Mouse (Mus musculus): ENCODE data around the gene Arhgef10l. TPM values are rescaled to one million over a fixed set of nuclear protein-coding genes. Genes with fewer than 3 reads are reported as not detected.

Gene Arhgef10l
- polyA plus RNA-seq, 1 experiment from 2014 or later = 15.3 TPM

DNA sequence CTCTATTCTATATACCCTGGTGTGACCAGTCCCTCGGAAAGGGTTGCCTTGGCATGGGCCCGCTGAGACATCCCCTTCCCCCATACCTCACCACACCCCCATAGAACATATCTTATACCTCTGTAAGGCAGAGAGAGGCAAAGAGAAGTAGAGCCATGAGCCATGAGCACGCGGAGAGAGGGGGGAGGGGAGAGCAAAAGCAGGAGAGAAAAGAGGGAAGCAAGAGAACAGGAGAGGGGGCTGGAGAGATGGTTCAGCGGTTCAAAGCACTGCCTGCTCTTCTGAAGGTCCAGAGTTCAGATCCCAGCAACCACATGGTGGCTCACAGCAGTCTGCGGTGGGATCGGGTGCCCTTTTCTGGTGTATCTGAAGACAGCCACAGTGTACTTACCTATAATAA, 25.7 kb upstream of the Arhgef10l start:
- whole genome bisulfite sequencing = 70% methylated on average over 7 of the region's 7 CpGs
- no peak for ATAC-seq (replicated peaks; ENCODE audit: insufficient number of reproducible peaks, insufficient read depth, low FRiP score, low read depth)

GRCm38 (mm10) chr4:140689873-140690655, 24.3 kb upstream of the Arhgef10l start:
- Histone ChIP-seq H3K4me2 (no peak overlapping the region), H3K27me3 (no peaks in the 10 kb centered on the region), H3K27ac (no peak overlapping the region)

More for the DNA sequence above, 25.7 kb upstream of the Arhgef10l start:
- no peak overlapping the region for H3K9ac ChIP-seq
- H3K4me3 ChIP-seq = no peak overlapping the region
- no peaks in the 10 kb centered on the region for H3K36me3 ChIP-seq
- H3K27me3 ChIP-seq = no peaks in the 10 kb centered on the region
- H3K9me3 ChIP-seq (replicated peaks) = no peaks in the 10 kb centered on the region
- H3K27ac ChIP-seq = no peak overlapping the region
- no peaks in the 10 kb centered on the region for H3K4me1 ChIP-seq (replicated peaks)
- H3K4me2 ChIP-seq = no peak overlapping the region

DNA sequence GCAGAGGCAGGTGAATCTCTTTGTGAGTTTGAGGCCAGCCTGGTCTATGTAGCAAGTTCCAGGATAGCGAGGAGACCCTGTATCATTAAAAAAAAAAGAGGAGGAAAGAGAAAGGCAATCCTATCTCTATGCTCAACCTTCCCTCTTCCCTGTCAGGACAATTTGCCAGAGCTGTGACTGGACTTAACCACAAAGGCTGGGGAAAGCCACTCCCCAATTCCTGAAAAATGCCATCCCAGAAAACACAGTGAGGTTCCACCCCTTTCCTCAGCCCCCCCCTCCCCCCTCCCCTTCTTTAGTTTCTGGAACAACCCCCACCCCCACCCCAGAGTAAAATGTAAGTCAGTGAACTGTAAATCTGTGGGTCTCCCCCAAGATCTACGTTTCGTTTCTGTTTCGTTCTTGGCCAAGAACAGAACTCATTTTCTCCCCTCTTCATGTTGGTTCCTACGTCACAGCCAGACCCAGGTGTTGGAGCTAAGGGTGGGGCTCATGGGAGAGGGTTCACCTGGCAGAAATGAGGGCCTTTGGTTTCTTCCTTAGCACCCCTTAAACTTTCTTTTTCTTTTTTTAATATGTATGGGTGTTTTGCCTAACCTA, 23.1 kb upstream of the Arhgef10l start:
- WGBS = 74% methylated on average over 5 of the region's 5 CpGs
- Histone ChIP-seq H3K9ac (no peak overlapping the region), H3K27ac (no peak overlapping the region), H3K4me3 (no peak overlapping the region), H3K36me3 (no peaks in the 10 kb centered on the region), H3K27me3 (no peaks in the 10 kb centered on the region), H3K9me3 (replicated peaks) (no peaks in the 10 kb centered on the region), H3K4me2 (no peak overlapping the region), H3K4me1 (replicated peaks) (peaks cover 11% of the 10 kb centered on the region)
- ATAC-seq (replicated peaks; ENCODE audit: insufficient number of reproducible peaks, insufficient read depth, low FRiP score, low read depth) = no peak

More at GRCm38 (mm10) chr4:140689873-140690655, 24.3 kb upstream of the Arhgef10l start:
- Histone ChIP-seq H3K4me1 (replicated peaks) (no peaks in the 10 kb centered on the region; the same call in 1 of the 2 replicates), H3K36me3 (no peaks in the 10 kb centered on the region), H3K9me3 (replicated peaks) (no peaks in the 10 kb centered on the region), H3K4me3 (no peak overlapping the region), H3K9ac (no peak overlapping the region)
- ATAC-seq (replicated peaks; ENCODE audit: insufficient number of reproducible peaks, insufficient read depth, low FRiP score, low read depth) = no peak
- WGBS = 60% methylated on average over 16 of the region's 16 CpGs

- no peak overlapping the region for H3K27ac ChIP-seq
- H3K4me1 ChIP-seq (replicated peaks) = peaks cover 16% of the 10 kb centered on the region
- no peaks in the 10 kb centered on the region for H3K36me3 ChIP-seq
- H3K4me3 ChIP-seq = no peak overlapping the region
- H3K4me2 ChIP-seq = no peak overlapping the region
- no peak for ATAC-seq (replicated peaks; ENCODE audit: insufficient number of reproducible peaks, insufficient read depth, low FRiP score, low read depth)
- no peaks in the 10 kb centered on the region for H3K27me3 ChIP-seq
- no peaks in the 10 kb centered on the region for H3K9me3 ChIP-seq (replicated peaks)
- H3K9ac ChIP-seq = no peak overlapping the region
- WGBS = 49% methylated on average over 12 of the region's 12 CpGs
Observed at GRCm38 (mm10) chr4:140688044-140688825, 22.4 kb upstream of the Arhgef10l start.

DNA sequence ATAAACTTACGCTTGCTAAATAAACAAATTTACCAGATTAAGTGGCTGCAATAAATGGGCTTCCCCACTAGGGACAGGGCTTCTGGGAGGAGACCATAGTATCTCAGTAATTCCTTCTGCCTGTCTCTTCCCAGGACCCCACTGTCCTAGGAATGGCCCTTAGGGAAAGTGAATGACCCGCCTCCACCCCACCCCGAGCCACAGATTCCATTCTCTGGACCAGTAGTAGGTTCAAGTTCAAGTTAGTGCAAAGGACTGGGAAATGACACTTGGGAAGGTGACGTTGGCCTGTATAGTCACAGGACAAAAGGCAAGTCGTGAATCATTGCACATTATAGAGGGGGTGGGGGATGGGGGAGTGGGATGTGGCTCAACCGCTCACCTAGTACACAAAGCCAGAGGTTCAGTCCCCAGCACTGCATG, 19.1 kb upstream of the Arhgef10l start:
- H3K27me3 ChIP-seq = no peaks in the 10 kb centered on the region
- no peaks in the 10 kb centered on the region for H3K9me3 ChIP-seq (replicated peaks)
- ATAC-seq (replicated peaks; ENCODE audit: insufficient number of reproducible peaks, insufficient read depth, low FRiP score, low read depth) = no peak
- peak overlapping the region; percentile 54 for H3K4me2 ChIP-seq
- H3K27ac ChIP-seq = peak overlapping the region; percentile 4; the same call in 1 of the 2 replicates
- H3K36me3 ChIP-seq = no peaks in the 10 kb centered on the region
- H3K4me1 ChIP-seq (replicated peaks) = peaks cover 19% of the 10 kb centered on the region
- no peak overlapping the region for H3K4me3 ChIP-seq
- no peak overlapping the region for H3K9ac ChIP-seq
- 35% methylated on average over 6 of the region's 6 CpGs for WGBS

GRCm38 (mm10) chr4:140684141-140684871, 18.5 kb upstream of the Arhgef10l start:
- H3K9ac ChIP-seq = peak overlapping the region; percentile 8; the same call in 1 of the 2 replicates
- no peaks in the 10 kb centered on the region for H3K27me3 ChIP-seq
- H3K27ac ChIP-seq = peak overlapping the region; percentile 4; the same call in 1 of the 2 replicates
- H3K4me1 ChIP-seq (replicated peaks) = peaks cover 23% of the 10 kb centered on the region
- H3K4me2 ChIP-seq = peak overlapping the region; percentile 54
- no peaks in the 10 kb centered on the region for H3K36me3 ChIP-seq
- peak overlapping the region; percentile 10; the same call in 1 of the 2 replicates for H3K4me3 ChIP-seq
- WGBS = 5% methylated on average over 16 of the region's 16 CpGs
- ATAC-seq (replicated peaks; ENCODE audit: insufficient number of reproducible peaks, insufficient read depth, low FRiP score, low read depth) = peak; percentile 61
- H3K9me3 ChIP-seq (replicated peaks) = no peaks in the 10 kb centered on the region

- Histone ChIP-seq H3K4me2 (peak overlapping the region; percentile 54), H3K4me3 (no peak overlapping the region), H3K9me3 (replicated peaks) (no peaks in the 10 kb centered on the region), H3K27me3 (no peaks in the 10 kb centered on the region), H3K27ac (no peak overlapping the region), H3K9ac (no peak overlapping the region), H3K36me3 (no peaks in the 10 kb centered on the region), H3K4me1 (replicated peaks) (peaks cover 23% of the 10 kb centered on the region)
- whole genome bisulfite sequencing = 32% methylated on average over 8 of the region's 8 CpGs
- no peak for ATAC-seq (replicated peaks; ENCODE audit: insufficient number of reproducible peaks, insufficient read depth, low FRiP score, low read depth)
Observed at GRCm38 (mm10) chr4:140683608-140684007, 17.8 kb upstream of the Arhgef10l start.

DNA sequence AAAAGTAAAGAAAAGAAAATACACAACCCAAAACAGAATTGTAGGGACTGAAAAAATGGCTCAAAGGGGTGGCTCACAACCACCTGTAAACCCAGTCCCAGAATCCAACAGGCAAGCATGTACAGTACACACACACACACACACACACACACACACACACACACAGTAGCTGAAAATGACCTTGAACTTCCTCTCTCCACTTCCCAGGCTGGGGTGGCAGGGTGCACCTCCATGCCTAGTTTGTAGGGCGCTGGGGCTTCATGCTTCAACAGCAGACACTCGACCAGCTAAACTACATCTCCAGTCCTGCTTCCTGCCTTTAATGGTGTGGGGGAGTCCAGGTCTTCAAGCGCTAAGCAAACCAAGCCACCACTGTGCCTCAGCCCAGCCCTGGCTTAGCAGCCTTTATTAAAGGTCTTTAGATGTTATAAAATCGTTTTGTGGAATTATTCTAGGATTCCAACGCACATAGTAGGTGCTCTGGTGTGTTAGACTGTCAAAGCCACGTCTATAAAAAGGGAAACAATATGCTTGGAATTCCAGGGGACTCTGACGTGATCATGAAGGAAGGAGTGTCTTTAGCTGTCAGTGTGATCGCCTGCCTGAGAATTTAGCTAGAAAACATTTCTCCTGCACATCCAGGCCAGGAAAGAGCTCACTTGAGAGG, 15.1 kb upstream of the Arhgef10l start:
- no peak for ATAC-seq (replicated peaks; ENCODE audit: insufficient number of reproducible peaks, insufficient read depth, low FRiP score, low read depth)
- Histone ChIP-seq H3K4me1 (replicated peaks) (peaks cover 23% of the 10 kb centered on the region), H3K4me2 (no peak overlapping the region), H3K4me3 (no peak overlapping the region), H3K27me3 (no peaks in the 10 kb centered on the region), H3K9ac (0 out of 2 replicates have a peak overlapping the region, but pooled peaks have one; percentile 5), H3K9me3 (replicated peaks) (no peaks in the 10 kb centered on the region), H3K36me3 (no peaks in the 10 kb centered on the region), H3K27ac (no peak overlapping the region)
- WGBS = 33% methylated on average over 8 of the region's 8 CpGs

- H3K4me3 ChIP-seq = peak overlapping the region; percentile 24; the same call in 1 of the 2 replicates
- peak overlapping the region; percentile 49 for H3K4me2 ChIP-seq
- no peaks in the 10 kb centered on the region for H3K9me3 ChIP-seq (replicated peaks)
- H3K4me1 ChIP-seq (replicated peaks) = peaks cover 22% of the 10 kb centered on the region
- no peak for ATAC-seq (replicated peaks; ENCODE audit: insufficient number of reproducible peaks, insufficient read depth, low FRiP score, low read depth)
- peak overlapping the region; percentile 21; the same call in 1 of the 2 replicates for H3K9ac ChIP-seq
- WGBS = 22% methylated on average over 18 of the region's 18 CpGs
- no peaks in the 10 kb centered on the region for H3K27me3 ChIP-seq
- H3K27ac ChIP-seq = no peak overlapping the region
- H3K36me3 ChIP-seq = no peaks in the 10 kb centered on the region
Observed at GRCm38 (mm10) chr4:140679723-140680380, 14.0 kb upstream of the Arhgef10l start.

GRCm38 (mm10) chr4:140679038-140679437, 13.2 kb upstream of the Arhgef10l start:
- ATAC-seq (replicated peaks; ENCODE audit: insufficient number of reproducible peaks, insufficient read depth, low FRiP score, low read depth) = no peak
- peaks cover 13% of the 10 kb centered on the region for H3K4me1 ChIP-seq (replicated peaks)
- no peaks in the 10 kb centered on the region for H3K36me3 ChIP-seq
- H3K4me3 ChIP-seq = no peak overlapping the region
- H3K27me3 ChIP-seq = no peaks in the 10 kb centered on the region
- no peak overlapping the region for H3K9ac ChIP-seq
- 11% methylated on average over 5 of the region's 5 CpGs for whole genome bisulfite sequencing
- no peak overlapping the region for H3K27ac ChIP-seq
- no peak overlapping the region for H3K4me2 ChIP-seq
- H3K9me3 ChIP-seq (replicated peaks) = no peaks in the 10 kb centered on the region
